Comparison of ENCODE assay signal across 22 mouse cellular contexts in genomic region chr17:18558212-18559158, GRCm38 (mm10). TPM values are rescaled to one million over a fixed set of nuclear protein-coding genes. Genes with fewer than 3 reads are reported as not detected.
DNase-seq lines count a peak whose midpoint lies in the region; ATAC-seq and TF ChIP-seq lines count a peak whose summit lies in the region.
"Not testable (repeated sequence)": the region's sequence is repeated elsewhere in the genome, so short reads cannot be mapped to it uniquely, and the experiment has no call there.
"Had no signal": no experiment of that assay in that cellular context is flagged by ENCODE, and none has a peak within 500 bp of the region (broad histone marks: within the 10 kb centered on the region; RNA-seq: fewer than 3 reads in every experiment).

No protein-coding gene starts in this region.

- peak; percentile 95 for ATAC-seq in granulocyte monocyte progenitor cell, adult 5-6 weeks (replicated peaks; ENCODE audit: poor library complexity, severe bottlenecking)
- ATAC-seq in lung, postnatal 0 days = not testable (repeated sequence)
- ATAC-seq in monocyte, adult 5-6 weeks (replicated peaks; ENCODE audit: insufficient number of reproducible peaks, low FRiP score, low TSS enrichment, poor library complexity, severe bottlenecking) = peak; percentile 90

- 84% methylated on average over 31 of the region's 31 CpGs for WGBS in lung, postnatal 0 days
- 61% methylated on average over 31 of the region's 31 CpGs for WGBS in spleen, adult 2 months

- not testable (repeated sequence) for TF ChIP-seq POLR2A in spleen, adult 2 months (IDR thresholded peaks at IDR 0.05; ENCODE audit: low read depth, low read length)

- not testable (repeated sequence) for H3K4me3 ChIP-seq in lung, postnatal 0 days (ENCODE audit: low read depth, low read length)
- peak overlapping the region; percentile 32; the same call in 1 of the 2 replicates for H3K4me3 ChIP-seq in spleen, adult 2 months (ENCODE audit: extremely low read depth, insufficient read depth, insufficient read length)

- not testable (repeated sequence) for H3K36me3 ChIP-seq in lung, postnatal 0 days (ENCODE audit: insufficient read depth, low read length); spleen, adult 2 months (ENCODE audit: control insufficient read depth, insufficient read depth, low read length)

- H3K4me2 ChIP-seq in lung, postnatal 0 days (replicated peaks; ENCODE audit: low read depth, low read length) = not testable (repeated sequence)

- H3K4me1 ChIP-seq in lung, postnatal 0 days (ENCODE audit: insufficient read depth, low read depth, low read length); spleen, adult 2 months (ENCODE audit: control insufficient read depth, insufficient read depth, insufficient read length): not testable (repeated sequence)

- H3K27me3 ChIP-seq in lung, postnatal 0 days (replicated peaks; ENCODE audit: insufficient read depth, low read length); spleen, adult 2 months (ENCODE audit: control insufficient read depth, insufficient read depth, low read length): not testable (repeated sequence)

- H3K9ac ChIP-seq in lung, postnatal 0 days (replicated peaks; ENCODE audit: low read depth) = not testable (repeated sequence)

- TF ChIP-seq EP300 in lung, postnatal 0 days (IDR thresholded peaks at IDR 0.05) = not testable (repeated sequence)

- H3K27ac ChIP-seq in lung, postnatal 0 days (ENCODE audit: low read length) = not testable (repeated sequence)
- peak overlapping the region; percentile 78 for H3K27ac ChIP-seq in spleen, adult 2 months (ENCODE audit: insufficient read depth, low read length)

- not testable (repeated sequence) for H3K9me3 ChIP-seq in lung, postnatal 0 days (ENCODE audit: low read length)

- peak; percentile 81 for DNase-seq in CD4-positive helper T cell, adult 2 months (ENCODE audit: low read depth, low spot score)
- DNase-seq in T-cell, adult 2 months (ENCODE audit: low spot score) = peak; percentile 68
- peak; percentile 2 for DNase-seq in kidney, adult 11 months
- DNase-seq in lung, postnatal 0 days (ENCODE audit: low spot score) = peak; percentile 15
- DNase-seq in spleen, adult 2 months (ENCODE audit: low read depth in 1 of 2, low spot score in 2 of 2) = peak; percentile 44 to 68

- TF ChIP-seq CTCF in lung, postnatal 0 days (IDR thresholded peaks at IDR 0.05); spleen, adult 2 months (IDR thresholded peaks at IDR 0.05; ENCODE audit: extremely low read depth, insufficient read depth, insufficient read length, insufficient replicate concordance): not testable (repeated sequence)

RNA-seq across cellular contexts. Expression of gene Vmn2r96, which starts 14.5 kb away (rescaled TPM):
- total RNA-seq in granulocyte monocyte progenitor cell, adult 5-6 weeks (2014; fragmentation: Nextera tagmentation) = not detected in 2 replicates
- total RNA-seq in granulocyte monocyte progenitor cell, adult 5-6 weeks (2017) = not detected in 2 replicates
- not detected in 2 replicates for polyA plus RNA-seq in lung, postnatal 0 days (2015; fragmentation: Nextera tagmentation; extraction: Ambion mirVana)
- total RNA-seq in monocyte, adult 5-6 weeks (2017) = 0.58 TPM in 1 of 3 replicates, not detected in the others
- polyA plus RNA-seq in spleen, adult 2 months (2012; rRNA removed) = 0.01 and 0.04 TPM in 2 replicates
- total RNA-seq: gastrocnemius, postnatal 14 days; left cerebral cortex, adult 18-20 months; left cerebral cortex, postnatal 36 days had no signal
- polyA plus RNA-seq: brain, embryonic 14.5 days; embryonic facial prominence, embryonic 14.5 days; forebrain, embryonic 15.5 days; heart, embryonic 10.5 days; heart, postnatal 0 days; hindbrain, embryonic 11.5 days; kidney, embryonic 14.5 days; limb, embryonic 15.5 days; liver, embryonic 16.5 days; macrophage; midbrain, embryonic 13.5 days; urinary bladder, adult 2 months had no signal

Comparison
In these comparisons a context has a peak if more than half of its experiments do, and no peak if none do; other contexts are left out.
1. DNase-seq: peak in every context shown above with its lines; median percentile 81 in CD4-positive helper T cell, adult 2 months; 68 in T-cell, adult 2 months; 56 in spleen, adult 2 months; 15 in lung, postnatal 0 days; 2 in kidney, adult 11 months.